Mouse (Mus musculus) G1E (cell line): Measurements from ENCODE around the gene Nr2f2.

Source experiments
- CTCF ChIP-seq: IDR thresholded peaks from 2 replicates; pipeline ENCODE4 v1.5.1; 2012; ENCODE audit warnings: low read depth, low read length, inconsistent platforms, mixed read lengths
- GATA1 ChIP-seq: IDR thresholded peaks from 2 replicates; pipeline ENCODE4 v1.6.1; 2012; ENCODE audit warnings: borderline replicate concordance, low read length, inconsistent platforms, mixed read lengths

GRCm38 (mm10) chr7:70380246-70380645 lies 13.7 kb upstream of the Nr2f2 start:
- TF ChIP-seq CTCF, result no peak
- TF ChIP-seq GATA1, result no peak
